Mouse (Mus musculus) olfactory bulb, adult 2 months (tissue): ENCODE results near the gene Pde8b. TPM values are rescaled to one million over a fixed set of nuclear protein-coding genes. Genes with fewer than 3 reads are reported as not detected.

Experiments used
- H3K27ac ChIP-seq: fragments of 200-500 bp; 2 replicates; pipeline ENCODE4 v1.5.1; 2012; ENCODE audit warnings: low read depth, low read length; ENCODE audit not compliant: insufficient read depth
- H3K4me1 ChIP-seq: fragments of 200-500 bp; 2 replicates; pipeline ENCODE4 v1.6.1; 2012; ENCODE audit warnings: low read length; ENCODE audit not compliant: control insufficient read depth, insufficient read depth
- H3K4me3 ChIP-seq: fragments of 200-500 bp; 2 replicates; pipeline ENCODE4 v1.5.1; 2012; ENCODE audit warnings: mild to moderate bottlenecking, low read depth, low read length, moderate library complexity; ENCODE audit not compliant: insufficient read depth
- CTCF ChIP-seq: fragments of 200-500 bp; IDR thresholded peaks from 2 replicates; pipeline ENCODE4 v1.5.1; 2012; ENCODE audit warnings: low read depth, mild to moderate bottlenecking, low read length, moderate library complexity; ENCODE audit not compliant: insufficient read depth
- POLR2A ChIP-seq: fragments of 200-500 bp; IDR thresholded peaks from 2 replicates; pipeline ENCODE4 v1.6.1; 2012; ENCODE audit warnings: mild to moderate bottlenecking, low read depth, low read length, moderate library complexity; ENCODE audit not compliant: insufficient read depth
- WGBS: fragments of 180-500 bp; shearing (Covaris S2); methylation state at CpG from one replicate; pipeline ENCODE4 v1.1.7; 2018; 5-methylcytosine and 5-hydroxymethylcytosine counted together
- polyA plus RNA-seq: library from polyadenylated mRNA; stranded (reverse); fragments of >200 nt; gene quantifications from 2 replicates; pipeline ENCODE4 v1.2.4, GENCODE M21; 2012; ENCODE audit warnings: low replicate concordance; ENCODE audit not compliant: missing spikeins, insufficient read depth, insufficient read length

The Pde8b gene
- polyA plus RNA-seq, 1 experiment: not detected

DNA sequence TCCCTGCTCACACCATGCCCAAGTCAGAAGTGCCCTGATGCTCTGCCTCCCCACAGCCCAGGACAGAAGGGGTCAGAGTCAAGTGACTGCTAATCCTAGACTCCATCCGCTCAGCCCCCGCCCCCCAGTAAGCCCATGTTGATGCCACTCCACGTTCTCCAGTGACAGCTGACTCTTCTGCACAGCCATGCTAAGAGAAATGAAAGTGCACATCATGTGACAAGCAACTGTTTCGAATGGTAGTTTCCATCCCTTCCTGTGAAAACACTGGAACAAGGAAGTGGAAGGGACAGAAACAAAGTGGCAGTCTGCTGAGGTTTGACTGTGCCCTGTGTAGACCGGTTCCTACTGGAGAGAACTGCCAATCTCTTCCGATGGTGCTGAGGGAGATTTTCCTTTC lies 217.2 kb downstream of the Pde8b start:
- Histone ChIP-seq H3K4me1 (no peaks in the 10 kb centered on the region; the same call in 1 of the 2 replicates), H3K4me3 (no peak overlapping the region), H3K27ac (no peak overlapping the region)
- WGBS: 78% methylated on average over 6 of the region's 6 CpGs
- TF ChIP-seq CTCF (no peak), POLR2A (no peak)

DNA sequence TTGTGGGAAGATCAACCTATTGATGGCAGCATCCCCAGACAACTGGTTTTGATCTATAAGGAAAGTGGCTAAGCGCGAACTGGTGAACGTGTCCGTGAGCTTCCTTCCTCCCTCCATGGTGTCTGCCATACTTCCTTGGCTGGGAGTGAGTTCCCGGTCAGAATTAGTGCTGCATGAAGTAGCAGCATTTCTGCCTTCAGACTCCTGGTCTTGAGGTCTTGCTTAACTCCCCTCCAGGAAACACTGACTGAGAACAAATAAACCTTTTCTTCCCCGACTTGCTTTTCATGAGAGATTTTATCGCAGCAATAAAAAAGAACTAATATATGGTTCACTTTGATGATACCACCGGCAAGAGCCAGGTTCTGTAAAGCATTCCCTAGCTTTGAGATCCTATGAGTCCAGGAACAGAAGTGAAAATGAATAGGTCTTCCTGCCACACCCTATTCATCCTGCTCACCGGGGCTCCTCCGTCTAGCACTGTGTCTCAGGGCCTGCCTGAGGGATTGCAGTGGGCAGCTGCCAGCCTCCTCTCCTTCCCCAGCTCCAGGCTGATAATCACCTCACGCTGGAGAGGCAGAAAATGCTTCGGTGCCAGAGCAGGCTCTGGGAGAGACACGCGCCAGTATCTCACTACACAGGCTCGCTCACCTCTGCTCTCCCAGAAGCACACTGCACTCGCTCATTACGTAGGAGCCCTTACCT lies 217.9 kb downstream of the Pde8b start:
- Histone ChIP-seq H3K4me3 (no peak overlapping the region), H3K27ac (no peak overlapping the region), H3K4me1 (no peaks in the 10 kb centered on the region; the same call in 1 of the 2 replicates)
- TF ChIP-seq CTCF: no peak
- no peak for TF ChIP-seq POLR2A
- WGBS: 70% methylated on average over 17 of the region's 17 CpGs

DNA sequence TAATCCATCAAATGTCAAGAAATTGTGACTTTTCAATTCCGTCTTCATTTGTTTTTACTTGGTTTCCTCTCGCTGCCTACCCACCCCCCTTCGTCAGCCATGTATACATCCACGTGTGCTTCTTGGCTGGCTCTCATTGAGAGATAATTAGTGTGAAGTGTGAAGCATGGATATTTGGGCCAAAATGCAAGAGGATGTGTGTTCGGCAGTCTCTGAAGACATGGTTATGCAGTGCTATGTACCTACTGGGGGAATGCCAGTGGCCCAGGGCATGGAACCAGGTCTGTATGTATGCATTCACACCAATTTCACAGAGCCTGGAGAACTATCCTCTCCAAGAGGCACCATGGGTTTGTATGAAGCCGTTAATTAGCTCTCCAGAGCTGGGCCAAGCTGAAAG lies 219.3 kb downstream of the Pde8b start:
- Histone ChIP-seq H3K4me3 (no peak overlapping the region), H3K27ac (no peak overlapping the region), H3K4me1 (no peaks in the 10 kb centered on the region; the same call in 1 of the 2 replicates)
- WGBS: 86% methylated on average over 6 of the region's 6 CpGs
- TF ChIP-seq POLR2A (no peak), CTCF (no peak)

DNA sequence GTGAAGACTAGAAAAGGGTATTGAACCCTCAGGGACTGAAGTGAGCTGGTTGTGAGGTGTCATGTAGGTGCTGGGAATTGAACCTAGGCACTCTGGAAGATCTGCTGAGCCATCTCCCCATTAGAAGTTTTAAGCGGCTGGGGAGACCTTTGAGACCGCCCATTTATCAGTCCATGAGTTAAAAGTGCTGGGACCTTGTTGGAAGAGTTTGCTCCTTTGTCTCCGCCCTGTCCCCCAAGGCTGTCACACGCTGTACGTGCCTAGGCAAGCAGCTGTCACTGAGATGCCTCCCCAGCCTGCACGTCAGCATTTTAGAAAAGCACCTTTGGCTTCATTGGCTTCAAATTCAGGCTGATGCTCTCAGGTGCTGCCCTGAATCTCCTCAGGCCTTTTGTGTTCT lies 229.9 kb downstream of the Pde8b start:
- Histone ChIP-seq H3K4me3 (no peak overlapping the region), H3K4me1 (no peaks in the 10 kb centered on the region), H3K27ac (no peak overlapping the region)
- no peak for TF ChIP-seq CTCF
- no peak for TF ChIP-seq POLR2A
- WGBS: 92% methylated on average over 6 of the region's 6 CpGs

DNA sequence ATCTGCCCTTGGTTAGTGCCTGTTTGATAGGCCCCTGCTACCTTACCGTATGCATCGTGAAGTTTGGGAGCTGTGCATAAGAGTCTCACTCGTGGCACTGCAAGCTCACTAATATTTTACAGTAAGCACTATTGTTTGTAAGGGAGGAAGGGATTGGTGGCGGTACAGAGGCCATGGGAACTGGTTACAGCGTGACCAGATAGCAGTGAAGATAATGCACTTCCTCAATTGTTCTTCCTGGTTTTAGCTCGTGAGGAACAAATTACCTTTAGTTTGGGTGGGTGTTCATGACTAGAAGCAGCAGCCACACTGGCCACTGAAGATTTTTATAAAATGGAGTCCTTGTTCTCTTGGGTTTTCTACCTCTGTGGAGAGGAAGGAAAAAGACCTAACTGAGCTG lies 230.8 kb downstream of the Pde8b start:
- no peaks in the 10 kb centered on the region for H3K4me1 ChIP-seq
- no peak overlapping the region for H3K4me3 ChIP-seq
- no peak overlapping the region for H3K27ac ChIP-seq
- TF ChIP-seq CTCF (no peak), POLR2A (no peak)
- 88% methylated on average over 6 of the region's 6 CpGs for WGBS

DNA sequence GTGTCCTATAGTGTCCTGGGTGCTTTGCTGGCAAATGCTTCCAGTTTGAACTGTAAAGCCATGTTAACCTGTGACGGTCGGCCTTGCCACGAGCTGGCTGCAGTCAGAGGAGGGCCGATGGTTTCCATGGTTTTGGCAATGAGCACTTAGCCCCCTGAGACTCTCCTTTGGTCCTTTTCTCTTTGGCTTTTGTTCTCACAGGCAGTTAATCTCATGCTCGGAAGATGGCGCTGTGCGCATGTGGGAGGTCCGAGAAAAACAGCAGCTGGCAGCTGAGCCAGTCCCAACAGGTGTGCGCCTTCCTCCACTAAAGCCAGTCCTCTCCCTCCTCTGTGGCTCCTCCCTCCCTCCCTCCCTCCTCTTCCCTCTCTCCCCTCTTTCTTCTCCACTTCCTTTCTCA lies 232.2 kb downstream of the Pde8b start:
- TF ChIP-seq POLR2A (no peak), CTCF (peak; percentile 71)
- no peak overlapping the region for H3K27ac ChIP-seq
- 9% methylated on average over 9 of the region's 9 CpGs for WGBS
- no peak overlapping the region for H3K4me3 ChIP-seq
- H3K4me1 ChIP-seq: no peaks in the 10 kb centered on the region

DNA sequence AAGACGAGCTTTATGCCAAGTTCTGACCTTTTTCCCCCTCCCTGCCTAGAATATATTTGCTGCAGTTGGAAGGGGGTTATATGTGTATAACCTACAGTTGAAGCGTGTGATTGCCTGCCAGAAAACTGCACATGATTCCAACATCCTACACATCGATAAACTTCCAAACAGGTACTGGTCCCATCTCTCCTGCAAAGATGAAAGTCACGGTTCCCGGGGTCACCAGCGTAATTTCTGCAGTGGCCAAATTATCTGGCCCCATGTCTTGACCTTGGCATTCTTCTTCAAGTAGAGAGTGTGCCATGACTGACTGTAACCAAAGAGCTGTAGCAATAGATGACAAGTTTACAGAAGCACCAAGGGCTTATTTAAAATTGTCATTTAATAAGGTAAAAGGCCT lies 232.9 kb downstream of the Pde8b start:
- Histone ChIP-seq H3K4me1 (no peaks in the 10 kb centered on the region), H3K27ac (no peak overlapping the region), H3K4me3 (no peak overlapping the region)
- WGBS: 93% methylated on average over 6 of the region's 6 CpGs
- TF ChIP-seq POLR2A (no peak), CTCF (no peak)

DNA sequence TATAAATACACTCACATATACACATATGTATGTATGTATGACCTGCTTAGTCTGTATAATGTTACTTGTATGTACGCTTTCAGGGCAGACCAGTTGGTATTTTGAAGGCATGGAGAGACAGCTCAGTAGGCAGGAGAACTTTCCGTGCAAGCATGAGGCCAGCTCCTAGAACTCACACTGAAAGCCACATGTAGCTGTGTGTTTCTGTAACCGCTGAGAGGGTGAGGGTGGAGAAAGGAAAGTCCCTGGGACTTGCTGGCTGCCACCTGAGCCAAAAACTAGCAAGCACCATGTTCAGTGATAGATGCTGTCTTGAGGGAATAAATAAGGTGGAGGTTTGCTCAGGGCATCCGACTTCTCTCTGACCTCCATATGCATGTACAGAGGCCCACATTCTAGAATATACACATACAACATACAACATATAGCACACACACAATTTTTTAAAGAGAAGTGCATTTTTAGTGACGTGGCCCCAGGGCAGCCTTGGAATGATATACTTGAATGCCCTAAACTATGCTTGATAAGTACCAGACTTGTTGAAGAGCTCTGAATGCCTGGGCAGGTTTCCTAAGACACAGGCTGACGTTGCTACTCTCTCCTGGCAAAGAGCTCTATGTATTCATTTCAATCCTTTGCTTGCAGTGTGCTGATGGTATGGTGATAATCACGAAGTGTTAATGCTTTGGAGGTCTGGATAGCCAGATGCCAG lies 238.4 kb downstream of the Pde8b start:
- no peaks in the 10 kb centered on the region for H3K4me1 ChIP-seq
- TF ChIP-seq CTCF (no peak), POLR2A (no peak)
- 86% methylated on average over 7 of the region's 7 CpGs for WGBS
- no peak overlapping the region for H3K4me3 ChIP-seq
- no peak overlapping the region for H3K27ac ChIP-seq

DNA sequence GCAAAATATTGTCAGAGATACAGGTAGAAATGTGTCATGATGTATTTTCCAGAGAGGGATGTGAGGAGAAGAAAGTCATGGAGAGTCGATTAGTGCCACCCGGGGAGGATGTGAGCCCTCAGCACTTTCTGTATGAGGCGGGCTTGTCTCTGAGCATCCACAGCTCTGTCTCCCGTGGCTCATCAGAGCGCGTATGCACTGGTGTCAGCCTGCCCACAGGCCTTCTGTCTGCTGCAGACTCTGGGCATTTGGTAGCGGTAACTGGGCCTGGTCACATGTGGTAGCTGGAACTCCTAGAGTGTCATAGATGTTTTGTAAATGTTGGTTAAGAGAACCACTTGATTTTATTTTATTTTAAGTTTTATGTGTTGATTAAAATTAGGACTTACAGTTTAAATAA lies 240.9 kb downstream of the Pde8b start:
- 88% methylated on average over 7 of the region's 7 CpGs for WGBS
- Histone ChIP-seq H3K27ac (no peak overlapping the region), H3K4me3 (no peak overlapping the region), H3K4me1 (no peaks in the 10 kb centered on the region)
- TF ChIP-seq POLR2A (no peak), CTCF (no peak)
